Comparison of ENCODE assay signal across 13 mouse cellular contexts in the genomic region with DNA sequence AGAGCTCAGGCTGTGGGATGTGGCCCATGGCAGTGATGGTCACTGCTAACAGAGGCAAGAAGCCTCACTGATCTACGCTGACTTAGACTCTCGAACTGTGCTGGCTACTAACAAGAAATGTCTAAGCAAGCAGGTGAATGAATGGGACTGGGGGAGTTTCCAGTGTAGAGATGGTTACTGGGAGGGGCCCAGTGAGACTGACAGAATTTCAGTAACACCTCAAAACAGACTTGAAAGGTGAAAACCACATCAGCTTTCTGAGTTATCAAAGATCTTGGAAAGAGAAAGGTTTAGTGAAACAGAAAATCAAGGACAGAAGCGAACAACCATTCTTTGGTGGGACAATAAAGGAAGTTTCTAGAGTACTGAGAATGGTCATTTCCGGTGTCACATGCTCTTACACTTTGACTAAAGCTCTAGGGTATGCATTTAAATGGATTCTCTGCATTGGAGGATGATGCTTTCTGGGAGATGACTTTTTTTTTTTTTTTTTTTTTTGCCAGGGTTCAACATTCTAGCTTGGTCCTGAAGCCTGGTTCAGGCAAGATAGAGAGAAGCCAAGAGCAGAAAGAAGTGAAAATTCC.
"Had no signal": no experiment of that assay in that cellular context is flagged by ENCODE, and none has a peak within 500 bp of the region (broad histone marks: within the 10 kb centered on the region; RNA-seq: fewer than 3 reads in every experiment).

No protein-coding gene starts in this region.

- H3K9me3 ChIP-seq: kidney, embryonic 15.5 days; limb, embryonic 10.5 days; liver, embryonic 15.5 days; midbrain, embryonic 12.5 days had no signal

- H3K4me3 ChIP-seq: kidney, embryonic 15.5 days; left cerebral cortex, adult 2 months; limb, embryonic 10.5 days; liver, embryonic 15.5 days; midbrain, embryonic 12.5 days had no signal

- DNase-seq: kidney, adult 2 months; kidney, postnatal 14 days; lung, embryonic 14.5 days; lung, postnatal 10 days; lung, postnatal 4 days; right cerebral cortex, postnatal 25 days; thymus, adult 2 months; thymus, postnatal 25 days had no signal

- H3K27ac ChIP-seq: kidney, embryonic 15.5 days; left cerebral cortex, adult 2 months; limb, embryonic 10.5 days; liver, embryonic 15.5 days; midbrain, embryonic 12.5 days had no signal

- H3K4me2 ChIP-seq: kidney, embryonic 15.5 days; liver, embryonic 15.5 days; lung, embryonic 14.5 days; midbrain, embryonic 12.5 days had no signal

- H3K27me3 ChIP-seq: kidney, embryonic 15.5 days; liver, embryonic 15.5 days; midbrain, embryonic 12.5 days had no signal

- H3K36me3 ChIP-seq: kidney, embryonic 15.5 days; limb, embryonic 10.5 days; liver, embryonic 15.5 days; midbrain, embryonic 12.5 days had no signal

- H3K9ac ChIP-seq: kidney, embryonic 15.5 days; liver, embryonic 15.5 days; lung, embryonic 14.5 days; midbrain, embryonic 12.5 days had no signal
